Mouse (Mus musculus) layer of hippocampus, postnatal 25 days (tissue): ENCODE results near the gene Kcnq5. TPM values are rescaled to one million over a fixed set of nuclear protein-coding genes. Genes with fewer than 3 reads are reported as not detected.
A peak's percentile ranks its signal among the peaks of the same experiment; 100 is the strongest.

Experiments used
- DNase-seq, 2 experiments: peaks; one replicate each; pipeline ENCODE4 v3.0.0; 2022; ENCODE audit warnings: mixed read lengths in 2 of 2, low spot score in 1 of 2; ENCODE audit errors: extremely low spot score in 1 of 2
- total RNA-seq, 2 experiments: library from RNA; stranded (reverse); gene quantifications; 2 replicates each; pipeline ENCODE4 v1.2.3; 2021

The Kcnq5 gene
- 10 to 100 TPM; 56.7 to 57.3 TPM for total RNA-seq

DNA sequence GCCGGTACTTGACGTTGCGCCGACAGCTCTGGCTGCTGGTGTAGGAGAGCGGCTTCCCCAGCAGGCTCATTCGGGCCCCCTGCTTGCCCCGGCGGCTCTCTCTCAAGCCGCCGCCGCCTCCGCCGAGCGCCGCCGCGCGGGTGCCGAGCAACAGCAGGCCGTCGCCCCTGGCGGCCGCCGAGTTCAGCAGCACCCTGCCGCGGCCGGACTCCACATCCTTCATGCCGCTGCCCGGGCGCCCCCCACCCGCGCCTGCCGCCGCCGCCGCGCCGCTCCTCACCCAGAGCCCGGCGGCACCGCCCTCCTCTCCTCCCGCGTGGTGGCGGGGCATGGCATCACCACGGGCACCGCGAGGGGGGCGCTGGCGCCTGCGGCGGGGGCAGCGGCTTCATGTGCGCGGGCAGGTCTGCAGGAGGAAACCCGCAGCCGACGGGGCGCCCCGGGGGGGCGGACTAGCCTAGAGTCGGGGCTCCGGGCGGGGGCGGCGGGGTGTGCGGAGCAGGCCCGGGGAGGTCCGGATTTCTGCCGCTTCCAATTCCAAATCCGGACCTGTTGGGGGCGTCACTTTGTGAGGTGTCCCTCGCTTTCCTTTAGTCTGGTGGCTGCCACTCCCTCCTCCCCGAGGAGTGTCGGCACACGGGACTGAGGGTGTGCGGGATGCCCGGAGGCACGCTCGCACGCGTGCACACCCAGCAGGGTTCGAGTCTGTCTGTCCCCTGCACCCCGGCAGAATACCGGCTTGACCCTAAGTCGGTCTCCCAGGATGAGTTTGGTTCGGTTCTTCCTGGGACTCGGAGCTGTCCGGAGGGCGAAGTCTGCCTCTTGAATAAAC, at the start of gene Kcnq5:
Gene Kcnq5 (minus strand): TSS at position 692 of the 832 bp plus-strand sequence.
- DNase-seq: peak; percentile 45 to 61

DNA sequence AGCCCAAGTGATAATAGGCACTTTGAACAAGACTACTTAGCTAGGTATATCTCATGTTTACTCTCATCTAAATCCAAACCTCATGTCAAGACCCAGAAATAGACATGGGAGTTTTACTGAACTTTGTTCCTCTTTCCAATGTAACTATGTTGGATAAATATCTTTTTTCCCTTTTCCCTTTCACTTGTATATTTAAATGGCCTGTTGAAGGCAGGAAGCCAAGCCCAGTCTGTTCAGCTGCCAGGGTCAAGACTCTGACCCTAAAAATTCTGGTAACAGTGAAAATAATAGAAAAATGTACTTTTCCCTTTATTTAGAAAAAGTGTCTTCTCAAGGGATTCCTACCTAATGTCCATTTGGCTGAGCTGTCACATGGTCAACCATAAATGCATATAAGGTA, 18.0 kb upstream of the Kcnq5 start:
- no peak for DNase-seq

DNA sequence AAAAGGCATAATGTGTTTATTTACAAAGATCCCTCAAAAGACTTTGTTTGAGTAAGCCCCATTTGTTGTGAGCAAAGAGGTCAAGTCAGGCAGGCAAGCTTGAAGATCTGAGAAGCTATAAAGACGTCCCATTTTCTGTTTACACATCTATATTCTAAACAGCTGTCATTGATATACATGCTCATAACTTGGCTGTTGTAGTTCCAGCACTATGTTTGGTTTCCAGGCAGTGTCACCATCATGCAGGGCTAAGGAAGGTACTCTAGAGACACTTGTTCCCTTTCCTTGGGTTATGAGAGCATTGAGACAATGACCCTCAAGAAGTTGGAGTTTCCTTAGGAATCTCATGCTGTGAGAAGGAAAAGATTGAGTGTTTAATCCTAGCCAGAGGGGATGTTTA, 17.6 kb upstream of the Kcnq5 start:
- DNase-seq: no peak

DNA sequence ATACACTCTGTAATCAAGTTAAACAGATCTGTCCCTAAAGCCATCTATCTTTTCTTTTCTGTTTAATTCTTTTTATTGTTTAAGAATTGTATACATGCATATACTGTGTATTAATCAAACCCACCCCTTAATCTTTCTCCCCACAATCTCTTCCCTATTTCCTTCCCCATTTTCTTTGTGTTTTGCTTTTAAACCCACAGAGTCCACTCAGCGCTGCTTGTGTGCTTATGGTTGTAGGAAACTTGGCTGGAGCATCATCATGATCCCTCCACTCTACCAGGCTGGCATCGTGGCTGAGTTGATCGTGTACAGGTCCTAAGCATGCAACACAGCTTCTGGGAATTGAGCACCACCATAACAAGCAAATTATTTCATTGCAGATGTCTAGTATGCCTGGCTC, 12.3 kb upstream of the Kcnq5 start:
- no peak for DNase-seq

DNA sequence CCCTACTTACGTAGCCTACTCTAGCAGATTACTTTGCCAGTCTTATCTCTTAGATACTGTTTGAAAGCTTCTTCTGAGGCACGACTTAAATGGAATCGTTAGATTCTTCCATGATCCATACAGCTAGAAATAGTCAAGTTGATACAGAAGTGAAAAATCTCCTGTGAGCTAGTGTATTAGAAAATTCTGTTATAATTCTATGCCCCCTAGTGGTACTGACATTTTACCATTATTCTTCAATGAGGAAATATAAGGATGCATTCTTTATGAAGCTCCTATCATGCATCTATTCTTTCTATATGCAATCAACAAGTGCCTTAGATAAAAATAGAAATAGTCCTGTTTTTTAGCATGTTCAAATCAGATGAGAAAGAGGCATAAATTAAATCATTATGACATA, 5.4 kb upstream of the Kcnq5 start:
- DNase-seq: no peak

DNA sequence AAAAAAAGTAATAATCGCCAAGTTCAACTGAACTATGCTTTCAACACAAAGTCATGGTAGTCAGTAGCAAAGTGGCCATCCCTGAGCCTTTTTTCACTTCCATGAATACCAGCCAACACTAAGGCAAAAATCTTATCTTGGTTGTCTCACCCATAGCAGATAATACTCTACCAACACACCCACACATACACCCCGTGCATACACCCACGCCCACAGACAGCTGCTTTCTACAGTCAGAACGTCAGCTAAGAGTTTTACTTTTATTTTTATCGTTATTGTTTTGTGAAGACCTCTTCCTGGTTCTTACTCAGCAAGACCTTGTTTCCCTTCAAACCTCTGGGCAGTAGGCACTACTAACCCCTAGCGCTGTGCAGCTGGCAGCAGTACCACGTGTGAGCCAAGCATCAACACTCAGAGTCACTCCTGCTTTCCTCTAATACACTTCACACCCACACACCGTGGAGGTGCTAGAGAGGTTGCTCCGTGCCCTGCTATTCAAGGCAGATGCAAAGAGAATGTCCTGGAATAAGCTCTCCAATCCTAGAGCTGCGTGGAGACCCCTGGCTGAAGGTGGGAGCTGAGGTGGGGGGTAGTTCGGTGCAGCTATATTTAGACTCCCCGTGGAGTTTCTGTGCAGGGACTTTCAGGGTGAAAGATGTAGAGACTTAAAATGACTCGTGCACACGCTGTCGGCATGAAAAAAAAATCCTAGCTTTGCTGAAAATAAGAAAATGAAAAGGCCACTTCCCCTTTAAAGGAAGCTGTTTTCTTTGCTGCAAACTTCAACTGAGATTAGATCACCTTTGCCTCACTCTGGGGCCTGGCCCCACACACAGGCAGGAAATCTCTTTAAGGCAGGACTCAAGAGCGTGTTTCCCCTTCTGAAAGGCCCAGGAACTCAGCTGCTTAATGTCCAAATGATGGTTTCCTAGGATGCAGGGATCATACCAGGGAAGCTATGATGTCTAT, 1.4 kb upstream of the Kcnq5 start:
- no peak for DNase-seq

DNA sequence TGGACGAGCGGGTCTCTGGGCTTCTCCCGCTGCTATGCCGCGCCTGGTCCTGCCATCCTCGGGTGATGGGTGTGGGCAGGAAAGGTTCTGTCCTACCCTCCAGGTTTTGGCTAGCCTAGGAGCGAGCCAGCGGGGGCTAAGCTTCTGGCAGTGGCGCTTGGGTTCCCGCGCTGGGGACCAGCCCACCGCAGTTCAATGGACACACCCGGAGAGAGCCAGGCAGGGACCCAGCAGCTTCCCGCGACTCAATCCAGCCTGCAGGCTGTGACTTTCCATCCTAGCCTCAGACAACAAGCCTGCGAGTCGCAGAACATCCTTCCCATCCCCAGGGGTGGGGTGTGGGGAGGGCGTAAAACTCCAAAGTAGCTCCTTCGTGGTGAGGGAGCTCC, 335 bp upstream of the Kcnq5 start:
- DNase-seq: peak; percentile 10 to 33

DNA sequence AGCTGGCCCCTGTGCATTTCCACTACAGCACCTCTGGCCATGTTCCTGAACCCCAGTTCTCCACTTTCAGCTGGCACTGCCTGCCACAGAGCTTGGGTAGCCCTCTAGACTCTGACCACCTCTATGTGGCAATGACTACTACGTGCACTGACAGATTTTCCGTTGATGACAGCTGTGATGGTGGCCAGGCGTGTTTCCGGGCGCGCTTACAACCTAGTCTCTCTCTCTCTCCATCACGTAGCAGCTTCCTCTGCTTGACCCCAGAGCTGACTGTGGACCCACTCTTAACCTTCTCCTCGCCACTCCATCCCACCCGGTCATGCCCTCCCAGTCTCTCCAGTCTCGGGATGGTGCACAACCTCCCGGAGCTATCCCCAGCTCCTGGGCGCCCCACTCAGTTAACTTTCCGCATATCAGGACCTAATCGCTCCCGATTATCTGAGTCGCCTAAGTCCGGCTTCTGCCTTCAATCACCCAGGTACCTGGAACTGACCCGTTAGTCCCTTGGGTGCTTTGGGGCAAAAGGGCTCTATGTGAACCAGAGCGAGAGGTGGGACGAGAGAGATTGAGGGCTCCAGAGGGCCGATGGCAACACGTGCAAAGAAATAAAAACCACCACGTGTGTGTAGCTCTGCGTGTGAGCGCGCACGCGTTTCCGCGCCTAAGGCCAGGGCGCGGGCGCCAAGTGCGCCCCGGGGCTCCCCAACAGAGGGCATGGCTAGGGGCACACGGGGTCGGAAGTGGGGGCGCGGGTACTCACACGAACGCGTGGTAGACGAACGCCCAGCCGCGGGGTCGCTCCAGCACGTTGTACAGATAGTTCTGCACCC, 1.1 kb downstream of the Kcnq5 start:
- peak; percentile 25 to 38 for DNase-seq

DNA sequence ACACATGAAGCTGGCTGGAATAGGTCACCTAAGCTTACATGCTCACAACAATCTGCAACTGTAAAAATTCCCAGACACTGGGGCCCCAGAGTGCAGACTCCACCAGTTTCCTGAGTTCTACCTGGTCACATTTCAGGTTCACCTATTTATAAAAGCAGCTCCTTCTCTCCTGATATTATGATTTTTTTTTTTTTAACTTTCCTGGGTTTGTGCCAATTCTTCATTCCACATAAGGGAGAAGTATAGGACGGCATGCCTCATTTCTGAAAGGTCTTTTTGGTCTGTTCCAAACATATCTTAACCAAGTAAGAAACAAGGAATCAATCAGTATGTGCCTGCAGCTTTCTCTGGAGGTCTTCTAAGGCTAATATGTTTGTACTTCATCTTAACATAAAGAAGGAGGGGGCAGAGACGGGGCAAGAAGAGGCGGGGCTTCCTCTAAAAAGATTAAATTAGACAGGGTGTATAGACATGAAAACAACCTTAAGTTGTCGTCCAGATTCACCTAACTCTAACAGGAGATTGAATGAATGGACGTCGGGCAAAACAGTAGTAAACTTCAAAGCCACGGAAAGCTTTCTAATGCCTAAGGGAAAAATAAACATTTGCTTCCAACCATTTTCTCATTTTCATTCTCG, 2.0 kb downstream of the Kcnq5 start:
- no peak for DNase-seq

DNA sequence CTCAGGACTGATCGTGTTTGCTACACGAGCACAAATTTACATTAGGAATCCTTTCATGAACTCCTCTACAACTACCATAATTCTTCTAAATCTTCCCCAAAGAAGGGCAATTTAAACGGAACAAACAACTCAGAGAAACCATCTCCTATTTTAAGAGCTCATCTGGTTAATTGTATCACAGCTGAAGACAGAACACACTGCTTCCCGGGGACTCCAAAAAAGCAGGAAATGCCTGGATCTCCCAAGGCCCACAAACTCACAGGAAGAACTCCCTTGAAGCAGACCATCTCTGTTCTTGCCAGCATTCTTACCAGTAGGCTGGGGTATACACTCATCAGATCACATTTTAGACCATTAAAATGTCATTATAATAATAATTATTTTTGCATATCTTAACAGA, 3.7 kb downstream of the Kcnq5 start:
- no peak for DNase-seq

DNA sequence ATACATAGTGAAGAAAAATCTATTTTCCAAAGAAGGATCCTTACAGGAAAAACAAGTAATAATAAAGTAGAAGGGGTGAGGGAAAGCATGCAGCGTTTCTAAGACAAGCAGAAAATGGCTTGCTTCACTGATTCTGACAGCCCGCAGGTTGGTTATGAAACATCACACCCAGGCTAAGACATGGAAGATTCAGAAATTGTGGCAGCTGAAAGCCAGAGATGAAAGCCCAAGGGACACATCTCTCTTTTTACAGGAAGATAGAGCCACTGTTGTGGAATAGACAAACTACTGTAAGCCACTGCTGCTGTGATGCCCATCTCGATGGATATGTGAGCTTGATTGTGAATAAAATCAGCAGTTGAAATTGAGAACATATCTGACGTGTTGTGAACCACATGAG, 20.9 kb downstream of the Kcnq5 start:
- DNase-seq: no peak

DNA sequence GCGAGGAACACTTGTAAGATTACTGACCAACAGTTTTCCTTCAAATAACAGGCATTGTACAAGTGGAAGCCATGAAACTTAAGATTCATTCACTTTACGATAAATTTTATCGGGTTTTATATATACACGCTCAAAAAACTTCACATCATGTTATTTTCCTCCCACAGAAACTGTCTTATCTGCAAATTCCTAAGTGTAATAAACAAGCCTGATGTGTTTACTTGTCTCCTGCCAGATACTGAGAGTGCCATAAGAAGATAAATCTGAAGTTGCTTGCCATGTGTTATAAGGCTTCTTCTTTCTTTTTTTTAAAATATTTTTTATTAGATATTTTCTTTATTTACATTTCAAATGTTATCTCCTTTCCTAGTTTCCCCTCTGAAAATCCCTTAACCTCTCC, 34.6 kb downstream of the Kcnq5 start:
- no peak for DNase-seq

DNA sequence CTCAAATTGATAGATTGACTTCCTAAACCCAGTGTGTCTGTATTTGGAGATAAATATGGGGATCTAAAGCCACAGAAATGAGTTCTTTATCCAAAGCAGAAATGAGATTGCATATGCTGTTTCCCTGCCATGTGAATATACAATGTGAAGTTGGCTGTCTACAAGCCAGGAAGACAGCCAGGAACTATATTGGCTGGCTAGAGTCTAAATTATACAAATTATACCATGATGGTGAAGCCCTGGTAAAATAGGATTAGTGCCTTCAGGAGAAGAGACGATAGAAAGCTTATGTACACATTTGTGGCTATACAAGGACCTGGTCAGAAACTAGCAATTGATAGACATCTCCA, 38.5 kb downstream of the Kcnq5 start:
- DNase-seq: no peak

DNA sequence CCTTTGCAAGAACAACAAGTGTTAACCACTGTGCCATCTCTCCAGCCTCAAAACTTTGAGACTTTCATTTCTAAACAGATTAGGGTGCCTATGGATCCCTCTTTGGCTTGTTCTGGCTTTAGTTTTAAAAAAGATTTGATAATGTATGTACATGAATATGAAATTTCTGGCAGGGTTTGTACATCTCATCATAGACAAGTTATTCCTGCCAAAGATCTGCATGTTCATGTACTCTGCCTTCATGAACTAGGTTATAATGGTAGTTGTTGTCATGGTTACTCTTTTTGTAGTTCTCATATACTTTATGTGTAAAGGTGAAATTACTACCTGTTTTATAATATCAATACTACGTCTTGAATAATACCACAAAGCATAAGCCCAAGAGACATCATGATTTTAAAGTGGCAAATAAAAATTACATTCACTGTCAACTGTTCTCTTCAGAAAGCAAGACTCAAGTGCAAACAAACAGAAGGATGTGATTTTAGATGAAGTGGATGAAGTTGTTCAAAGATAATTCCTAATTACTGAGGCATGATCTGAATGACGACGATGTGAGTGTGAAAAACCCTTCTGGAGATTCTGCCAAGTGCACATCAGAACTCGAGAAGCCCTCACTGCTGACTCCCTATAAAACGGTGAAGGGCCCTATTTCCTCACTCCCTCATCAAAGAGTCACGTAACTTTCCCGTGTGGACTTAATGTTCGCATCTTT, 39.0 kb downstream of the Kcnq5 start:
- DNase-seq: no peak

DNA sequence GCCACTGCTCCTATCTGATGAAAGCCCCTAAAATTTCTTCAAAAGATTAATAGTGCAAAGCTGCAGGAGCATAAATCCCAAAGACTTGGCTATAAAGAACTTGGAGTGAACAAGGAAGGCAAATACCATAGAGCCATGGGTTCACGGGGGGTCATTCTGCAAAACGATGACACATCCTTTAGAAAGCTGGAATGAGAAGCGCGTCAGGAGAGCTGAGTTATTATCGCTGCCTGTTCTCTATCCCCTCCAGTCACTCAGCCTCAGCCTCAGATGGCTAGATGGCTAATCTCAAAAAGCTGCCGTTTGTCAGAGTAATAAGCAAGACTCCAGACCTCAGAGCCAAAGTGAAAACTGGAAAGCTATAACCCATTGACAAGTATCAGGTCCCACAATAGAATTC, 42.5 kb downstream of the Kcnq5 start:
- no peak for DNase-seq

DNA sequence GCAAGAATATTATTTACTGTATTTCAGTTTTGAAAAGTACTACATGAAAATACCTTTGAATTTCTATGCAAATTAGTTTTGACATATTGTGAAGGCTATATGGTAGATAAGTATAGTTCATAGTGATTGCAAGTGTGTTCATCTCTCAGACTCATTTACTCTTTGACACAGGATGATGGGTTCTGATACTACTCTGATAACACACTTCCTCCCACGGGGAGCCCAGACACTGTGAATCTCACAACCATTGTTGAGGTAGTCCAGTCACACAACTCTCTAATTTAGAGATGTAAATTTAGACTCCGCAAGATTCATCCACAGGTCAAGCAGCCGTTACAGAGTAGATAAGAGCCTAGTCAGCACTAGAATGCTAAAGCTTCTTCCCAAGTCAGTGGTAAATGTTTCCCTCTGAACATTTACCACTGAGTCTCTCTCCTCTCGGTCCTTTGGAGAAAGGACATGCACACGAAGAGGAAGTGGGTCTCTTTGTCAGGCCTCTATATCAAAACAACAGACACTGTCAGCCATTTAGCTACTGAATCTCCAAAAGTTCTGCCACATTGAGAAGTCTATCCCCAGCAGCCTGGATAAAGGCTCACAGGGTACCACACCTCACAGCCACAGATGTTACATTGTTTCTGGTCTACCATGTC, 65.5 kb downstream of the Kcnq5 start:
- no peak for DNase-seq

DNA sequence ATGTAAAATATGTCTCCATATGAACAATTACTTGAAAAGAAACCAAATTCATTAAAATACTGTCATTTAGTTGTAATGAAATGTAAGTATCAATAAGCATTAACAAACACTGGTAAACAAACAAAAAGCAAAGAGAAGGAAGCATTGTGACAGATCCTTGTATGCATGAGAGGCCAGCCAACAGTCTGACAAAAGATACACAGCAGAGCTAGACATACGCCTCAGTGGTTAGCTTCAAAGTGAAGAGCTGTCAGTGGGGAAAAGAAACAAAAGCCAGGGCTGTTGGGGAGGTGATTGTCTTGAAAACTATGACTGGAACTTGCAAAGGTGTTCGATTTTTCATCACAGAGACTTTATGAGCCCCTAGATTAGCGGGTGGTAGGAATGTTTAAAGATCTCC, 78.0 kb downstream of the Kcnq5 start:
- no peak for DNase-seq

DNA sequence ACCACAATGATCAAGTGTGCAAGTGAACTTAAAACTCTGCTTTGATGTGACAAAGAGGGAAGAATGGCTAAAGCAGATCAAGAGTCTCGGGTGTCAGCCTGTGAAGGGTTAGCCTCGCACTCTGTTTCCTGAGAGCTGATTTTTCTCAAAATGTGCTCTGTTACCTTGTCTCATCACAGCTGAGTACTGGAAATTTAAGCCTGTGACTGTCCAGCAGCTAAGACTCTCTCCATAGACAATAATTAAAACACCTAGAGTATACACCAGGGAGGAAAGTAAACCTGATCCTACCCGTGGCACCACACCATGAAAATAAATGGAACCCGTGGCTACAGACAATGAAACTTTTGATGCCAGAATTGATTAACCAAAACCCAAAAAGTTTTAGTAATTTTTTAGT, 90.9 kb downstream of the Kcnq5 start:
- no peak for DNase-seq

DNA sequence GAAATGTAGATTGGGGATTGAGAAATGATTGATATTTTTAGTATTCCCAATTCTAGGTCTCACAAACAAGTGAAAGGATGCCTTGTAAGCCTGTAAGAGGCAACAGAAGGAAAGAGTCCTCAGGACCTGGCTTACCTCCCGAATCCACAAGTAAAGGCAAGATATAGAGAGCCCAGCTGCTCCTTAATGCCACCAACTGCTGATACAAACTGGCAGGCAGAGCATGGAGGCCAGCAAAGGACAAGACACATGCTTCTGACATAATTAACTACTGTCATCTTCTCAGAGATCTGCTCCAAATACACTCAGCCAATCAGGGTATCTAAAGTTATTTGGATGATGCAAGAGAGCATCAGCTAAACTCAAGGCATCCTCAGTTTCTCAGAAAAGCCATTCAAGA, 93.3 kb downstream of the Kcnq5 start:
- DNase-seq: peak in 1 of 2 experiments; percentile 12
